Mouse (Mus musculus) spleen, adult 2 months (tissue): ENCODE results near the gene 7530416G11Rik.

ENCODE experiments used
- CTCF ChIP-seq: fragments of 200-500 bp; IDR thresholded peaks from 2 replicates; pipeline ENCODE4 v1.5.1; 2011; ENCODE audit warnings: mild to moderate bottlenecking, inconsistent platforms; ENCODE audit not compliant: insufficient read depth, insufficient read length, insufficient replicate concordance; ENCODE audit errors: extremely low read depth
- POLR2A ChIP-seq: fragments of 200-500 bp; IDR thresholded peaks from 2 replicates; pipeline ENCODE4 v1.6.1; 2011; ENCODE audit warnings: low read depth, low read length, inconsistent platforms

DNA sequence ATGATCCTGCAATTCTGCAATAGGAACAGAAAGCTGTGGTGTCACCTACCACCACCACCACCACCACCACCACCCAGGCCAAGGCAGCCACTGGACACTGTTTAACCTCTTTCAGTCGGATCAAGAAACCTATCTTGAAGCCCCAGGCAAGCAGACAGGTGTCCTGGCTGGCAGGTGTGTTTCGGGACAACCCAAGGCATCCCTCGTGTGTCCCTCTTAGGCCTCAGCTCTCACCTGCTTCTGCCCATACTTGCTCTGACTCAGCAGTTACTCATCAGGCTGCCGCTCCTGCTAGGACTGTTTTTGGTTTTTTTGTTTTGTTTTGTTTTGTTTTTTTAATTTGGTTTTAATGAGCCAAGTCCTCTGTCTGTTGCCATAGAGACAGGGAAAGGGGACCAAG is 43.5 kb upstream of the 7530416G11Rik start:
- TF ChIP-seq CTCF (no peak), POLR2A (no peak)
